Mouse (Mus musculus): ENCODE results near the gene Bag6.

GRCm38 (mm10) chr17:35132174-35132560, 2.8 kb upstream of the Bag6 start:
- no peak for TF ChIP-seq CTCF (conservative IDR thresholded peaks at IDR 0.05; ENCODE audit: insufficient read depth, insufficient read length, low read depth, low read length)
- no peak for TF ChIP-seq POLR2A (IDR thresholded peaks at IDR 0.05; ENCODE audit: low read depth, low read length)

Measured in kidney, adult 2 months (tissue).